Mouse (Mus musculus) kidney, adult 18-20 months (tissue): Measurements from ENCODE around the gene Trio.

Experiments used
- DNase-seq: peaks from one replicate; pipeline ENCODE4 v3.0.0; 2021

Trio gene

GRCm38 (mm10) chr15:27991066-27991701, 34.5 kb downstream of the Trio start:
- DNase-seq: no peak

GRCm38 (mm10) chr15:27987979-27988378, 37.7 kb downstream of the Trio start:
- DNase-seq: no peak

- DNase-seq: no peak
Measured at GRCm38 (mm10) chr15:27984881-27985280, 40.8 kb downstream of the Trio start.

- DNase-seq: no peak
Measured at GRCm38 (mm10) chr15:27981764-27982500, 43.7 kb downstream of the Trio start.

DNA sequence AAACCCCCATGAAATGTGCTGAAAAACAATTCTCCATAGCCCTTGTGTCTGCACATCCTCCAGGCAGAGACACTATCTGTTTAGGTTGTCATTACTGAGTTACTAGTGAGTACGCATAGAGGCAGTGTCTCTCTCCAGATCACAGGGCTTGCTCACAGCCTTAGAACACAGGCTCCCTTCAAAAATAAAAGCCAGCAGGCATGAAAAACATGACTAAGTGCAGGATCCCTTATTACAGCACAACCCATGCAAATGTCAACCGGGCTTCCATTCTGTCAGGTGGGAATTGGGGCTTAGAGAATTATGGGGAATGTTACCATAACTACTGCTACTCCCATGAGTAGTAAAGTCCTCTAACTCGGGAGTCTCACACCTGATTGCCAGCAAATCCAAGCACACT, 44.4 kb downstream of the Trio start:
- DNase-seq: no peak

DNA sequence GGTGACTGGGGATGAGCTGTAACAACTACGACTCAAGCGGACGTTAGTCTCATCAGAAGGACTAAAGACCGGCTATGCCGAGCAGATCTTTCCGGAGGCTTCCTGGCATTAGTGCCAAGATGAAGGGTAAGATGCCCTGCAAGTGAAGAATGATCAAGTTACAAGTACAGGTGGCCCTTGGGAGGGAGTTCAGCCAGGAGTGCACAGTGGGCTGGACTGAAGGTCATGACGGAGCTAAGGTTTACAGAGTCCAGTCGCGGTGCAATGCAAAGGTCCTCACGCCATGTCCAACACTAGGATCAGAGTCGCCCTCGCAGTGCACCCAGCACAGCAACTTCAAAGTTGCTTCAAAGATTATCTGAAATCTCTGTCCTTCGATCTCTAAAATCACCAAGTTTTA, 45.2 kb downstream of the Trio start:
- peak; percentile 44 for DNase-seq

- DNase-seq: no peak
Measured at GRCm38 (mm10) chr15:27976950-27977349, 48.7 kb downstream of the Trio start.

DNA sequence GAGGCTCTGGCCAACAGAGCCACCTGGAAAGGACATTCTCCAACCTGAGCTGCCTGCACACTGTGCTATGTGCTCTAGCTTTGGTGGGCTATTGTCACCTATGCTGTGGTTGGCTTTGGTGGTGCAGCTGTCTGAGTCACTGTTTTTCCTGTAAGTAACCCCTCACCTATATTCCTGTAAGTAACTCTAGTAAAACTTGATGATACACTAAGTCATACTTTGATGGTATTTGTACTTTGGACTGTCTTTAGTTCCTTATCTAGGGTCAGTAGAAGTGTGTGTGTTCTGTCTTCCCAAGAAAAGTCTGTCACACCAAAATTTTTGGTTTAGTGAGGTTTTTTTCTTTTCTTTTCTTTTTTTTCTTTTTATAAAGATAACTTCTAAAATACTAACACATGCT, 49.3 kb downstream of the Trio start:
- no peak for DNase-seq

GRCm38 (mm10) chr15:27974637-27975036, 51.0 kb downstream of the Trio start:
- DNase-seq: no peak

GRCm38 (mm10) chr15:27968183-27968582, 57.5 kb downstream of the Trio start:
- no peak for DNase-seq

DNA sequence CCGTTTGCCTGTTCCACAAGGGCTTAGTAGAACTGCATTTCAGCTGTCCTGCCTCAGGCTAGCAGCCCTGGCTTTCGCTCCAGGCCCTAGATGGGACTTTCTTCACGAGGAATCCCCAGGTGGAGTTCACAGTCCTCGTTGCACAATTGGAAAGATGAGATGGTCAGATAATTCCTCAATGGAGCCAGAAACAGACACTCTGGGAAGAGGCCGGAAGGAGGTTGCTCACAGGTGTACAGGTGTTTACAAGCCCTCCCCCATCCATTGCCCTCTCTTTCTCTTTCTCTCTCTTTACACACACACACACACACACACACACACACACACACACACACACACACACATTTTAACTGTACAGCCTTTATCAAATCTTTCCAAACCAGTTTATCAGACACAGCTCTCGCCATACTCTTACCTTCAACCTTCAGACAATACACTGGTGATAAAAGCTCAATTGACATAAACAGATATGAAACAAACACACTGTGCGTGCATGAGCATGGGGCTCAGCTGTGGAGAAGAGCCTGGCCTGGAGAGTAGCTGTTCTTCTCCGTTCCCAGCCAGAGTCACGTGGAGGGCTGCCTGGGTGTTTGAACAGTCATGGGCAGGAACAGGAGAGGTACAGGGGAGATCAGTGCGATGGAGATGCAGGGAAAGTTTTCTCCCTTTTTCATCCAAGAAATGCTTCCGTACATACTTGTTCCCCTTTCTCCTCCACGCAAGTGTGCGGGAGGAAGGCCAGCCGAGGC, 58.3 kb downstream of the Trio start:
- DNase-seq: no peak

GRCm38 (mm10) chr15:27964877-27965276, 60.8 kb downstream of the Trio start:
- DNase-seq: no peak

- peak; percentile 34 for DNase-seq
Measured at GRCm38 (mm10) chr15:27963506-27963905, 62.1 kb downstream of the Trio start.

DNA sequence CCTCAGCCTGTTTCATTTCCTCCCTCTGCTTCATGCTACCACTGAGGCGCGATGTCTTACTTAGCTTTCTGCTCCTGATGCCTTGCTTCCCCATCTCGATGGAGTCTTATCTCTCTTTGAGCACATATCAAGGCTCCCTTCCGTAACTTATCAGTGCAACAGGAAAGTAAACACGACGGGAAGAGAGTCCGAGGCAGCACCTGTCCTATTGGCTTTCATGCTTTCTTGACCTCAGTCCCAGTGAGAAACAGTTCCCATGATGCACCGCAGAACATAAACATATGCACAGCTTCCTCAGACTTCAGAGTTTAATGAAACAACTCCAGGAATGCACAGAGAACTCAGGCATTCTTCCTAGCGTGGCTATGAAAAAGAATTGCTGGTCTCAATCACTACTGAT, 65.0 kb downstream of the Trio start:
- DNase-seq: no peak

DNA sequence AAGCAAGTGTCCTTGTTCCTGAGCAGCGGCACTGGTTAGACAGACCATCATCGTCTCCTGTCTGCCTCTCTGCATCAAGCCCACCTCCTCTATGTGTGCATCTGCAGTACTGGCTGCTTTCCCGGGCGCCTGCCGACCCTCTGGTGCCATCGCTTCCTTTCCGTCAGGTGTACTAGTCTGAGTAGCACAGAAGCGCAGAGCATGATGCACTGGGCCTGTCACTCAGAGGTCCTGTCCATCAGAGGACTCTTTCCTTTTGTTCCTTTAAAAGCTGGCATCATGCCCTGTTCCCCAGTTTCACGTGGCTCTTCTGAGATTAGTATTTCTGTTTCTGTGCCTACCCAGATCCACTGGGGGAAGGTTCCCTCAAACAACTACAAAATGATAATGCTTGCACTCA, 67.8 kb downstream of the Trio start:
- no peak for DNase-seq

DNA sequence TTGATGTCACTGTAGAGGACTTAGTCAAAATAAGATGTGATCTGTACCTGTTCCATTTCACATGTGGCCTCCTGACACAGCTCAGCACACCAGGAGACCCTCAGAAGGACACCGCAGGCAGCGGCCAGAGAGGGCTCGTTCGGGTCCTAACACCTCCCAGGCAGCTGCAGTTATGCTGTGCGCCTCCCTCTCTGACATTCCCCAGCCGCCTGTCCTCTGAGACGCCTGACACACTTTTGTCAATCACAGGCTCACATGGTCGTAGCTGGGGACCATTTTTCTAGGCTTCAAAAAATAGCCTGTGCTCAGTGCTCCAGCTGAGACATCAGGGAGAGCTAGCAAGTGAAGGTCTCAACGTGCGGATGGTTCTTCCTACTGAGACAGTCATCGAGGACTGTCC, 70.0 kb downstream of the Trio start:
- no peak for DNase-seq

GRCm38 (mm10) chr15:27954356-27954755, 71.3 kb downstream of the Trio start:
- no peak for DNase-seq

DNA sequence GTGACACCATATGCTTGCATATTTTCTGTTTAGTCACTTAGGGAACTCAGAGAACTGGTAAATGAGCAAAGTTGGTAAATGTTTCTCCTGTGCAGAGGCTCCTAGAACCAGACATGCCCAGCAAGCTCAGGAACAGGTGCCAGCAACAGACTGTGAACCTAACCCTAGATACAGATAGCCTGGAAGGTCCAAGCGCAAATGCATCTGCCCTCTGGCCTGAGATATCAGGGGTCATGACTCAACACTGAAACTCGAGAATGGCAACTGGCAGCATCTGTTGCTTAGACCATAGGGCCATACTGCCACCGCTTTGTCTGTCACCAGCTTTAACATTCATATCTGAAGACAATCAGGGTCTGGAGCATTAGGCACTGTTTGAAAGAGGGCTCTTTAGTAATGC, 72.1 kb downstream of the Trio start:
- no peak for DNase-seq

- DNase-seq: no peak
Measured at GRCm38 (mm10) chr15:27951195-27951594, 74.5 kb downstream of the Trio start.

DNA sequence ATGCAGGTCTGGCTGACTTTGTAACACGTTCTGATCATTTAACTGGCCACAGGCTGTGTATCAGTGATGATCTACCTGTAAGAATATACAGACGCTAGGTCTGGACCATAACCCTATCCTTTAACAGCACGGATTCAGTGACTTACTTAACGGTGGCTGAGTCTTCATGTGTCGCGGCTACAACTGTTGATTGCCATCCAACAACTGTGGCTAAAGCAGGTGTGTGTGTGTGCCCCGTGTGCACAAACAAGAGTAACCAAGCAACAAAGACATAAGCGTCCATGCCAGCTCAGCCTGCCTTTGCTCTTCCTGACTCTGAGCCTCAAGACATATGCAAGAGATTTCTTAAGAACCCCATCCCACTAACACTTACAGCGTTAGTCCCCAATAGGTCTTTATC, 76.5 kb downstream of the Trio start:
- DNase-seq: no peak

DNA sequence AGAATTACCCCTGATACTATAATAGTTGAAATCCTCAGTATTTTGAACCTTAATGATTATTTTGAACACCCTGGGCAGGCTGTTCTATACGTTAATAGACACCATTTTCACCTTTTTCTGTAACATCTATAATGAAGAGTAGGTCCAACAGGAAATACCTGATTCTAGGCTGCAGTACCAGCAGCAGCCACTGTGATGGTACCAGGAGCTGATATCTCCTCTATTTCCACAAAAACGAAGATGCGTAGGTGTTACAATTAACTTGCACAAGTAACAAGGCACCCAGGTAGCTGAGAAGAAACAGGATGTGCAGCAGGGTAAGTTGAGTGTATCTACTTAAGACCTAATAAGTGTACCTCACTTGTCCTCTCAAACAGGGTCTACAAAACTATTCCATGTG, 77.8 kb downstream of the Trio start:
- no peak for DNase-seq

GRCm38 (mm10) chr15:27945570-27945969, 80.1 kb downstream of the Trio start:
- no peak for DNase-seq

- no peak for DNase-seq
Measured at GRCm38 (mm10) chr15:27944898-27945297, 80.8 kb downstream of the Trio start.
